Mouse (Mus musculus) B cell, adult (primary cell): ENCODE results near the gene 4930548H24Rik. TPM values are rescaled to one million over a fixed set of nuclear protein-coding genes. Genes with fewer than 3 reads are reported as not detected.

Experiments used
- total RNA-seq: library from RNA; stranded (reverse); gene quantifications from 4 replicates; pipeline ENCODE4 v1.2.4, GENCODE M21; 2023; ENCODE audit not compliant: inconsistent age

4930548H24Rik gene
- 1.6 to 2.4 TPM (median 1.9 TPM) in 4 replicates for total RNA-seq

GRCm38 (mm10) chr5:31485440-31485839 is at the start of gene 4930548H24Rik:
Gene 4930548H24Rik (plus strand): TSS chr5:31485740.

DNA sequence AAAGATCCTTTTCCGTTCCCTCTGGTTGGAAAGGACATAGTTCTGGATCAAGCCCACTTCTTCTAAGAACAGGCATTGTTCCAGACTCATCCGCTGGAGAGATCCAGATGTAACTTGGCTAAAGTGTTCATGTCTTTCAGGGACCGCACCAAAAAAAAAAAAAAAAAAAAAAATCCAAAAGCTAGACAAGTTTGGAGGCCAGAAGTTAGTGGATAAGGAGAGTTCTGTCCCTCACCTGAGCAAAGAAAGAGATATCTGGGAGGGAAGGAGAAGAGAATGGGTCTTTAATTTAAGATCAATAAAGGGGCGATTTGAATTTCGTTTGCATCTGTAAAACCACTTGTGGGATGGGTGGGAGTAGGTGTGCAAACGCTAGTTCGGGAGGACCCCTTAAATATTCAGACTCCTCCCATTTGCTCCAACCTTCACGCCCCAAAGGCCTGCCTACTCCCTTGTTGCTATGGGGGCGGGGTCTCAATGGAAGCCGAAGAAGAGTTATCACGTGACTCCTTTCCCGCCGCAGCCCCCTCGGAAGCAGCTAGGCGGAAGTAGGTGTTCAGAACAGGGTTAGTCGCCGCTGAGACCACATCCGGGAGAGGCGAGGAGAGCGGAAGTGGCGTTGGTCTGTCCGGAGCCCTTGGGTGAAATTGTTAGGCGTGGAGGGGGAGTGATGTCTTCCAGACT is 33.5 kb upstream of the 4930548H24Rik start, which contains the start of gene Zfp512:
Zfp512 (plus strand) TSS at position 554 of the 684 bp plus-strand sequence.

DNA sequence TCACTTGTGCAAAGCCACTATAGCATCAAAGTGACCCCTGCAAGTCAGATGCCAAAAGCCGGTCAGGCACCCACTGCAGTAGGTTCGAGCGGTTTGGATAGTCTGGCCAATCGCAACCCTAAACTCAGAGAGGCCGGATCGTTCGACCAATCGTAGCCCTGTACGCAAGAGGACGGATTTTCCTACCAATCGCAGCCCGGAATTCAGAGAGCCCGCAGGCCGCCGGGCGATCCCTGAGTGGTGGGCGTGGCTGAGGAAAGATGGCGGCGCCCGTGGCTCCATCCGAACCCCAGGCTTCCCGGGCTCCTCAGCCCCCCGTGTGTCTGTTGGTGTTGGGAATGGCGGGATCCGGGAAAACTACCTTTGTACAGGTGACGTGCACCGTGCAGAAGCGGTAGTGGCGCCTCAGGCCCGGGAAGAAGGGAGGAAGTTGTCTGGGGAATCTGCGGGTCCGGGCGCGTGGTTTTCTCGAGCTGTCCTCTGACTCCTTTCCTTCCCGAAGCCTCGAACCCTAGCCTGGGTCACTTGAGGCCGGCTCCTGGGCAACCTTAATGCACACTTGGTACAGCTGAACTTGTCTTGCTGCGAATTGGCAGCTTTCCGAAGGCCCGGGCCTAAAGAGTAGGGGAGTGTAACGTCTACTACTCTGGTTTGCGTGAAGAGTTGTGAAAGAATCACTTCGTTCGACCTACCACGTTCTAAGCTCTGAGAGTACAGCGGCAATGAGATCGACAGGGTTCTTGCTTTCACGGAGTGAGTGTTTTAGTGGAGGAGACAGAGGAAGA is 9.2 kb downstream of the 4930548H24Rik start, which contains the start of gene Gpn1:
Gpn1 (plus strand) TSS at position 229 of the 785 bp plus-strand sequence.

DNA sequence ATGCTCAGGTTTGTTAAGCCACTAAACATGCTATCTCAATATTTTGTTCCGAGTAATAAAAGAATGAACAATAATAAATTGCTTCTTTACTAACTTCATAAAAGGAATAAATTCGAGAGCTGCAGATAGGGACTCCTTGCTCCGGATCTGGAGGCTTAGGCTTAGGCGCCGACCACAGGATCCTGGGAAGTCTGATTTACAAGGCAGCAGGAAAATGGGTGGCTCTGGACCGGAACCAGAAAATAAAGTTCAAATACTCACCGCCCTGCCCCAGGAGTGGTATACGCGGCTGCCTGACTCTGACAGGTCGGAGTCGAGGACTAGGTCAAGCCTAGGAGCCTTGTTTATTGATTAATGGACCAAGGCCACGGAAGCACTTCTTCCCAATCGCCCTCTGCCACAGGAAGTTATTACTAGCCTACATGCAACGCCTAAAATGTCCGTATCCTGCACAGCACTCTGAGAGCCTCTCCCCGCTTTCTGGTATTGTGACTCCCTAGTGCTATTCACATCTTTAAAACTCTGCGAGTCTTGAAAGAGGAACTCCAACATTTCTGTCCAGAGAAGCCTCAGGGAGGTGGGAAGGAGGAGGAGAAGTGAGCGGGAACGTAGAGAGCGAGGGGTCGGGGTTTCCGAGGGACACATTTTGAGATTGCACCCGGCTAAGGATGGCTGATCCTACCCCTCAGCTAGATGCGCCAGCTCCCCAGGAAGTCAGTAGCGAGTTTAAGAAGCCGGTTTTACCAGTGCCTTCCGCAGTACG is 41.0 kb downstream of the 4930548H24Rik start, which contains the start of gene Slc4a1ap:
Slc4a1ap (plus strand) TSS at position 642 of the 763 bp plus-strand sequence.

DNA sequence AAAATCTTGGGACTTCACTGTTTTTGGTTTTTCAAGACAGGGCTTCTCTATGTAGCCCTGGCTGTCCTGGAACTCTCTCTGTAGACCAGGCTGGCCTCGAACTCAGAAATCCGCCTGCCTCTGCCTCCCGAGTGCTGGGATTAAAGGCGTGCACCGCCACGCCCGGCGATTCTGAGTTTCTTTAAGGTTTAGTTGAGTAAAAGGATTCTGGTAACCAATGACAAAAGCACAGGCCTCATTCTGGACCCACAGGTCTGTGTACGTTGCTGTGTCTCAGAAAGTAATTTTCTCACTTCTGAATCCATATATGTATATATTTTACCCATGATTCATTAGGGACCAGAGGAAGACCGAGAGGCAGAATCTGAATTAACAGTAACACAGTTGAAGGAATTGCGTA is 42.2 kb downstream of the 4930548H24Rik start, which contains the start of gene Supt7l:
Supt7l (minus strand) TSS at position 101 of the 400 bp plus-strand sequence.

Other genes with a start within 250 kb of the 4930548H24Rik start
- gene Nrbp1, start 244.9 kb upstream of the 4930548H24Rik start, total RNA-seq: 314 to 335 TPM (median 321 TPM) in 4 replicates
- 2.1 TPM in 1 of 4 replicates, not detected in the others for gene Gm9970, start 244.5 kb upstream of the 4930548H24Rik start, total RNA-seq
- 24.1 to 29.7 TPM (median 27.2 TPM) in 4 replicates for gene Krtcap3, start 234.0 kb upstream of the 4930548H24Rik start, total RNA-seq
- gene Ift172, start 194.6 kb upstream of the 4930548H24Rik start, total RNA-seq: 41.2 to 51.7 TPM (median 48.7 TPM) in 4 replicates
- gene Fndc4, start 189.7 kb upstream of the 4930548H24Rik start, total RNA-seq: 1.00 to 4.6 TPM (median 2.9 TPM) in 4 replicates
- gene Gckr, start 188.3 kb upstream of the 4930548H24Rik start, total RNA-seq: 0.35 TPM in 1 of 4 replicates, not detected in the others
- gene Zfp512, start 33.3 kb upstream of the 4930548H24Rik start, total RNA-seq: 35.6 to 38.0 TPM (median 36.5 TPM) in 4 replicates
- 49.8 to 59.9 TPM (median 54.2 TPM) in 4 replicates for gene Gpn1, start 9.0 kb downstream of the 4930548H24Rik start, total RNA-seq
- 75.1 to 77.4 TPM (median 75.4 TPM) in 4 replicates for gene Slc4a1ap, start 41.3 kb downstream of the 4930548H24Rik start, total RNA-seq
- 24.9 to 32.1 TPM (median 27.0 TPM) in 4 replicates for gene Supt7l, start 42.1 kb downstream of the 4930548H24Rik start, total RNA-seq
- 72.9 to 106 TPM (median 82.5 TPM) in 4 replicates for gene Mrpl33, start 111.2 kb downstream of the 4930548H24Rik start, total RNA-seq
- 8.2 to 14.9 TPM (median 10.7 TPM) in 4 replicates for gene Rbks, start 211.9 kb downstream of the 4930548H24Rik start, total RNA-seq
- gene Babam2, start 211.9 kb downstream of the 4930548H24Rik start, total RNA-seq: 43.2 to 66.7 TPM (median 56.1 TPM) in 4 replicates